Mouse (Mus musculus) megakaryocyte, adult 5-6 weeks (primary cell): ENCODE data around the gene Fer. TPM values are rescaled to one million over a fixed set of nuclear protein-coding genes. Genes with fewer than 3 reads are reported as not detected.

Experiments
- ATAC-seq: 2 replicates; pipeline ENCODE4 v1.8.0; 2016; ENCODE audit warnings: mild to moderate bottlenecking, inconsistent platforms; ENCODE audit not compliant: poor library complexity, severe bottlenecking
- total RNA-seq, 2 experiments: library from RNA; stranded (forward) in 1 of 2; stranded (reverse) in 1 of 2; fragments of 153-499, 151-499 nt in 1 of 2; fragments of 221-1000, 200-1000 nt in 1 of 2; gene quantifications; 2 replicates each; pipeline versions ENCODE4 v1.2.3 to v1.2.4; 2015 to 2017

The Fer gene
- total RNA-seq, 2 experiments from 2014 or later = 4.7 TPM

DNA sequence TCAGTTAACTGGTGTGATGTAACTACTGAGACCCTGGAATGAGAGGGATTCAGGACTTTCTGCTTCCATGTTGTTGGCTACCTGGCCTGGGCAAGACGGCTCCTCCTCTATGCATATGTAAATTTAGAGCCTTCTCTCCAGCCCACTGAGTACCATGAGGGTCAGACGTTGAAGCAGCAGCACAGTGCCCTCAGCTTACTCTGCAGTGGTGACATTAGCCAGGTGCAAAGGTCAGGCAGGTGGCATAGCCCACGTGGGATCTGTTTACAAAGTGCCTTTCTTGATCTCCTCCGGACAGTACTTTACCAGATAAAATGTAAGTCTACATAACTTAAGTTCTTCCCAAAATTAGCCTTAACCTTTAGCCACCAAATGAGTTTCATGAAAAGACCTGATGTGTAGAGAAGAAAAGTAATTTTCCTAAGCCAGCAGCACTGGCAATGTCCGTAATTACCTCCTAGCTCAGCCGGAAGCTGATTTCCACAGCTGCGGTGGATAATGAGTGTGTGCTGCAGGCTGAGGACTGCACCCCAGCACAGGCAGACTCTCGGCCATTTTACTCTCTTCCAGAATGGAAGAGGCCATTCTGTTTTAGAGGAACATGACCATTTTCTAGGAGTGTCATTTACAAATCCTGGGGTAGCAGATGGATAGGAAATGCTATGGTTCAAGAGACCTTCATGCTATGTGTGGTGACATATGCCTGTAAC lies 273.2 kb downstream of the Fer start:
- ATAC-seq = no peak

- no peak for ATAC-seq
Observed at GRCm38 (mm10) chr17:64138036-64138717, 275.3 kb downstream of the Fer start.

DNA sequence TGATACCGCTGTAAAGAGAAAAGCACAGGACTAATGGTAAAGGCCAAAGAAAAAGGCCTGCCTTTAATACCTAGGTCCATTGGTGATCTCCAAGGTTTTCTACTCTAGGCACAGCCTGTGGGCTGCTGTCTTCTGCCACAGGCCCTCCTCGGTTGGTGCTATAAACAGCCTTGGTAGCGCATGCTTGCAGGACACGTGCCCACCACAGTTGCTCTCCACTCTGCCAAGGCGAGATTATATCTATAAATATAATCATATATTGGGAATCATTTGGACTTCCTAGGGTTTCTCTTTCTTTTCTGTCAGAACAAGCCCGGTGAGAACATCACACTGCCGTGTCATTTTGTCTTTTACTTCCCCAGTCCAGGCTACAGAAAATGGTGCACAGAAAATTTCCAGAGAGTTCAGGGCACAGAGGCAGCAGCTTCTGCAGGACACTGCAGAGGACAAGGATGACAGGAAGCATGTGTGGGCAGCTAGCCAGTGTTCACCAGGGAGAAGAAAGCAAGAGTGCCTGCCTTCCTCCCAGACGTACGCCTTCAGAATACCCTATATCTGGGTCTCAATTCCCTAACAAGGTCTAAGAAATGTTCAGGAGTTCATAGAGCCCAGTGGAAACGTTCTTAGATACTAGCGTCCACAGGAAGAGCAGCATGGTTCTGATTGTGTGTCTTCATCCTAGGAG lies 276.5 kb downstream of the Fer start:
- no peak for ATAC-seq

- no peak for ATAC-seq
Observed at GRCm38 (mm10) chr17:64140063-64140850, 277.4 kb downstream of the Fer start.

DNA sequence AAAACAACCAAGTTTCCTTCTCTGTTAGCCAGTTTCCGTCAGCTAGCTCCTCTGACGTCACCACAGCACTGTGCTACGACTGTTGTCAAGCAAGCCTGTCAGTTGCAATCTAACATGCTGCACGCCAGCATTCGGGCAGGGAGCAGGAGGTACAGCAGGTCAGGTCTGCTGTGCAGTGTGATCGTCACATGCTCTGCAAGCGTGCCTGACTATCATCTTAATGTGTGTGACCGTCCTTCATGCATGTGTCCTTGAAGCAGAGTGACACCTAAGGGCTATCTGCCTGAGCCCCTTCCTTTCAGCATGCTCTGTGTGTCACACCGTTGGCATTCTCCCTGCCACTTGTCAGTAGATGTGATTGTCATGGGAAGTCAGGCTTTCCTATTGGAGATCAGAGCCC lies 279.0 kb downstream of the Fer start:
- no peak for ATAC-seq

DNA sequence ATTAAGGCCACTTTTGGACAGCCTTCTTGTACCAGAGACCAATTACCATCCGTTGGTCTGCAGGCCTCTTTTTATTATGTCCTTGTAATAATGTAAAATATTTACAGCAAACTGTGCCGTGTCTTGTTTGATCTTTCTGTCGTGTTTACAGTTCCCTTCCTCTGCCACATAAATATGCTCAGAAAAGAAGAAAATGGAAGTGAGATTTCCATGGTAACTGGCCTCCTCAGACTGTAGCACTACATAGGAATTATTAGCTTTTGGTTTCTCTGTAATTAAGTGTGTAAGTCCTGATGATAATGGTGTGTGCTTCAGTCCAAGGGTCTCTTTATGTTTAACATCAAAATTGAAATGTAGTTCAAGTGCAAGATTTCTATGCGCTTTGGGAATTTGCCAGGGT lies 283.5 kb downstream of the Fer start:
- no peak for ATAC-seq

GRCm38 (mm10) chr17:64150717-64151116 lies 287.9 kb downstream of the Fer start:
- no peak for ATAC-seq

- ATAC-seq = no peak
Observed at GRCm38 (mm10) chr17:64167731-64168130, 304.9 kb downstream of the Fer start.

DNA sequence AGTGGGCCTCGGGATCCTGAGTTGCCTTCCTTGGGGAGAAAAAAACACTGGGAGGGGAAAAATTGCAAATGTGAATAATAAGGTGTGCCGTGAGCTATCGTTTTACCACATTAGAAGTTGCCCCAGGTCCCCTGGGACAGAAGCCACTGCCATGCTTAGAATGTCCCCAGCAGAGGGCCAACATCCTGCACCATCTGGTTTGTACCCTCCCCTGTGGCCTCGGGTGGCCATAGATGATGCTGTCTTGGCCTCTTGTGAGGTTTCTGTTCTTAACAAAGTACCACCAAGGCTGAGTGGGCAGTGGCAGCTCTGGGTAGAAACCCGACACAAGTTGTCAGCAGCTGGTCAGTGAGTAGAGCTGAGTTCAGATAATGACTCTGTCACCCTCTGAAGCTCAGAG lies 307.2 kb downstream of the Fer start:
- ATAC-seq = no peak

DNA sequence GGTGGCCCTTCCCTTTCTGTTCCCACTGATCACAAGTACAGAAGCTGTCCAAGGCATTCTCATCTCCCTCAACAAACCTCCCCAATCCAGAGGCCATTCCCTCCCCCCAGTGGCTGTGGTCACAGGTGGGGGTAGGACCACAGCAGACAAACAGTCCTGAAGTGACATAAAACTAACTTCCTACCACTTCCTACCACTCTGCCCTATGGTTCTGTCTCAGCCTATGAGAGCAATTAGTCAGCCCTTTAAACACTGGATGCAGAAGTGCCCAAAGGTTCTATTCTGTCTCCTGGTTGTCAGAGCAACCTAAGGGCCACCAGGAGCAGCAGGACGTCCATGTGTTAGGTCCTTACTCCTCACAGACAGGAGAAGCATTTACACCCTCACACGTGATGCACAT lies 309.6 kb downstream of the Fer start:
- ATAC-seq = no peak

- ATAC-seq = no peak
Observed at GRCm38 (mm10) chr17:64180546-64180945, 317.7 kb downstream of the Fer start.

DNA sequence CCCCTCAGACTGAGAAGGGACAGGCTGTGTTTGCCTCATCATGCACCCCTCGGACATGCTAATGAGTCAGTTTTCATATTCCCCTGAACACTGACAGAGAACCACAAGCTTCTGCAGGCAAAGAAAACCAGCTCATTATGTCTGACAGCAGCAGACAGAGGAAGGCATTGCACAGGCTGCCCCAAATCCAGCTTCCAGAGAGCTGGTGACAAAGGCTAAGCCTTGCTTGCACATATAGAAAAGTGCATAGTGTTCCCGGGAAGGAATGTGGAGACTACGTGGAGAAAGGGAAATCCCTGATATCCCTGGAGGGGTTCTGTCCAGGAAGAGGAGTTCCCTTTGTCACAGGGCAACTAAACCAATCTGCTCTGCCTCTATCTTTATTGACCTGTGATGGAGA lies 318.4 kb downstream of the Fer start:
- no peak for ATAC-seq

GRCm38 (mm10) chr17:64182599-64182998 lies 319.7 kb downstream of the Fer start:
- ATAC-seq = no peak

- ATAC-seq = no peak
Observed at GRCm38 (mm10) chr17:64183196-64183595, 320.3 kb downstream of the Fer start.

Other genes starting within 250 kb of the Fer start
- gene A930002H24Rik, start 729 bp downstream of the Fer start, total RNA-seq (2015) = not detected in 2 replicates
- 1.7 TPM in 1 of 2 replicates, not detected in the other for gene A930002H24Rik, start 729 bp downstream of the Fer start, total RNA-seq (2017)